Mouse (Mus musculus) megakaryocyte progenitor cell, adult 5-6 weeks (primary cell): ENCODE results near the gene Mfap1b. TPM values are rescaled to one million over a fixed set of nuclear protein-coding genes. Genes with fewer than 3 reads are reported as not detected.
"Not testable (repeated sequence)": the region's sequence is repeated elsewhere in the genome, so short reads cannot be mapped to it uniquely, and the experiment has no call there.

ENCODE experiments used
- ATAC-seq: replicated peaks from 2 replicates; pipeline ENCODE4 v1.8.0; 2016; ENCODE audit warnings: mild to moderate bottlenecking, moderate TSS enrichment, inconsistent platforms; ENCODE audit not compliant: poor library complexity
- total RNA-seq, 2 experiments: library from RNA; stranded (forward) in 1 of 2; stranded (reverse) in 1 of 2; fragments of 157-497, 149-512 nt in 1 of 2; fragments of 200-1000 nt in 1 of 2; gene quantifications; 2 replicates each; pipeline versions ENCODE4 v1.2.3 to v1.2.4; 2015 to 2017

Gene Mfap1b
- total RNA-seq (2015) (34.8 and 37.2 TPM in 2 replicates), total RNA-seq (2017) (39.6 and 51.1 TPM in 2 replicates)

- peak; percentile 98 for ATAC-seq
Observed at GRCm38 (mm10) chr2:121473301-121474179, at the start of gene Mfap1b. Gene Mfap1b (minus strand): TSS chr2:121474067.

GRCm38 (mm10) chr2:121522830-121523229 is 49.0 kb upstream of the Mfap1b start:
- not testable (repeated sequence) for ATAC-seq

GRCm38 (mm10) chr2:121522006-121522405 is 48.1 kb upstream of the Mfap1b start:
- peak; percentile 69 for ATAC-seq

GRCm38 (mm10) chr2:121518711-121519110 is 44.8 kb upstream of the Mfap1b start:
- not testable (repeated sequence) for ATAC-seq

- no peak for ATAC-seq
Observed at GRCm38 (mm10) chr2:121518106-121518505, 44.2 kb upstream of the Mfap1b start.

GRCm38 (mm10) chr2:121514211-121514610 is 40.3 kb upstream of the Mfap1b start:
- ATAC-seq = no peak

- ATAC-seq = peak; percentile 55
Observed at GRCm38 (mm10) chr2:121512991-121513765, 39.3 kb upstream of the Mfap1b start.

- no peak for ATAC-seq
Observed at GRCm38 (mm10) chr2:121511401-121511800, 37.5 kb upstream of the Mfap1b start.

- peak; percentile 56 for ATAC-seq
Observed at GRCm38 (mm10) chr2:121509584-121509983, 35.7 kb upstream of the Mfap1b start.

- no peak for ATAC-seq
Observed at GRCm38 (mm10) chr2:121507951-121508330, 34.1 kb upstream of the Mfap1b start.

GRCm38 (mm10) chr2:121507173-121507950 is 33.5 kb upstream of the Mfap1b start:
- ATAC-seq = no peak

- peak; percentile 98 for ATAC-seq
Observed at GRCm38 (mm10) chr2:121505942-121506882, 32.3 kb upstream of the Mfap1b start, which contains the start of the genes Mfap1a and Wdr76. Gene Mfap1a (minus strand): TSS chr2:121506665. Gene Wdr76 (plus strand): TSS chr2:121506723.

GRCm38 (mm10) chr2:121501550-121501949 is 27.7 kb upstream of the Mfap1b start:
- peak; percentile 53 for ATAC-seq

- peak; percentile 56 for ATAC-seq
Observed at GRCm38 (mm10) chr2:121484403-121484802, 10.5 kb upstream of the Mfap1b start.

GRCm38 (mm10) chr2:121483576-121483975 is 9.7 kb upstream of the Mfap1b start:
- ATAC-seq = no peak

- ATAC-seq = peak; percentile 30
Observed at GRCm38 (mm10) chr2:121480916-121481315, 7.0 kb upstream of the Mfap1b start.

GRCm38 (mm10) chr2:121480498-121480897 is 6.6 kb upstream of the Mfap1b start:
- peak; percentile 95 for ATAC-seq

GRCm38 (mm10) chr2:121477491-121478266 is 3.8 kb upstream of the Mfap1b start:
- no peak for ATAC-seq

- not testable (repeated sequence) for ATAC-seq
Observed at GRCm38 (mm10) chr2:121475306-121475705, 1.4 kb upstream of the Mfap1b start.
